Mouse (Mus musculus): ENCODE data around the gene Wdr74.
"Not testable (repeated sequence)": the region's sequence is repeated elsewhere in the genome, so short reads cannot be mapped to it uniquely, and the experiment has no call there.

- not testable (repeated sequence) for TF ChIP-seq CTCF, EP300 (IDR thresholded peaks at IDR 0.05)
These were observed 7.1 kb upstream of the Wdr74 start for GRCm38 (mm10) chr19:8728335-8729099.

All from lung, postnatal 0 days (tissue).